Mouse (Mus musculus): ENCODE results near the gene H2al1i. TPM values are rescaled to one million over a fixed set of nuclear protein-coding genes. Genes with fewer than 3 reads are reported as not detected.
"Not testable (repeated sequence)": the region's sequence is repeated elsewhere in the genome, so short reads cannot be mapped to it uniquely, and the experiment has no call there.

The H2al1i gene
- total RNA-seq, 1 experiment: not detected

GRCm38 (mm10) chrX:11305355-11305754 is 19.1 kb upstream of the H2al1i start, which contains the start of gene H2al1c:
Gene H2al1c, plus strand, starts transcription at chrX:11305655.
- H3K4me3 ChIP-seq (ENCODE audit: insufficient read depth in 1 of 2, low read depth in 1 of 2, low read length in 2 of 2, poor library complexity in 1 of 2, severe bottlenecking in 1 of 2); DNase-seq (ENCODE audit: low read depth, low spot score); in situ Hi-C loops (cut with MboI; ENCODE audit: low sequenced_read_pairs in 2 of 2, unreplicated experiment in 2 of 2): not testable (repeated sequence)

GRCm38 (mm10) chrX:11308524-11308923 is 15.9 kb upstream of the H2al1i start, which contains the start of gene H2al1d:
Gene H2al1d, plus strand, starts transcription at chrX:11308824.
- H3K27ac ChIP-seq (ENCODE audit: insufficient read depth, low read depth, low read length, poor library complexity, severe bottlenecking); H3K36me3 ChIP-seq (ENCODE audit: control insufficient read depth, insufficient read depth, low read length, poor library complexity, severe bottlenecking); DNase-seq (ENCODE audit: low read depth, low spot score); H3K9me3 ChIP-seq (ENCODE audit: control insufficient read depth, insufficient read depth, low read depth, low read length); H3K4me3 ChIP-seq (ENCODE audit: insufficient read depth in 1 of 2, low read depth in 1 of 2, low read length in 2 of 2, poor library complexity in 1 of 2, severe bottlenecking in 1 of 2); H3K4me1 ChIP-seq (ENCODE audit: control insufficient read depth in 2 of 2, insufficient read depth in 2 of 2, low read length in 2 of 2, poor library complexity in 1 of 2); H3K9ac ChIP-seq (ENCODE audit: insufficient read depth, low read depth, low read length, poor library complexity, severe bottlenecking); in situ Hi-C loops (cut with MboI; ENCODE audit: low sequenced_read_pairs in 2 of 2, unreplicated experiment in 2 of 2): not testable (repeated sequence)

More at GRCm38 (mm10) chrX:11305355-11305754, 19.1 kb upstream of the H2al1i start, which contains the start of gene H2al1c:
- H3K36me3 ChIP-seq (ENCODE audit: control insufficient read depth, insufficient read depth, low read length, poor library complexity, severe bottlenecking); H3K4me1 ChIP-seq (ENCODE audit: control insufficient read depth in 2 of 2, insufficient read depth in 2 of 2, low read length in 2 of 2, poor library complexity in 1 of 2); H3K9ac ChIP-seq (ENCODE audit: insufficient read depth, low read depth, low read length, poor library complexity, severe bottlenecking); H3K9me3 ChIP-seq (ENCODE audit: control insufficient read depth, insufficient read depth, low read depth, low read length); H3K27ac ChIP-seq (ENCODE audit: insufficient read depth, low read depth, low read length, poor library complexity, severe bottlenecking): not testable (repeated sequence)

- H3K4me1 ChIP-seq (ENCODE audit: control insufficient read depth in 2 of 2, insufficient read depth in 2 of 2, low read length in 2 of 2, poor library complexity in 1 of 2); H3K36me3 ChIP-seq (ENCODE audit: control insufficient read depth, insufficient read depth, low read length, poor library complexity, severe bottlenecking); DNase-seq (ENCODE audit: low read depth, low spot score); H3K9me3 ChIP-seq (ENCODE audit: control insufficient read depth, insufficient read depth, low read depth, low read length); H3K4me3 ChIP-seq (ENCODE audit: insufficient read depth in 1 of 2, low read depth in 1 of 2, low read length in 2 of 2, poor library complexity in 1 of 2, severe bottlenecking in 1 of 2); H3K27ac ChIP-seq (ENCODE audit: insufficient read depth, low read depth, low read length, poor library complexity, severe bottlenecking); H3K9ac ChIP-seq (ENCODE audit: insufficient read depth, low read depth, low read length, poor library complexity, severe bottlenecking); in situ Hi-C loops (cut with MboI; ENCODE audit: low sequenced_read_pairs in 2 of 2, unreplicated experiment in 2 of 2): not testable (repeated sequence)
These were observed 12.8 kb upstream of the H2al1i start, which contains the start of gene H2al1e for GRCm38 (mm10) chrX:11311634-11312033. Gene H2al1e, plus strand, starts transcription at chrX:11311934.

- H3K27ac ChIP-seq (ENCODE audit: insufficient read depth, low read depth, low read length, poor library complexity, severe bottlenecking); H3K4me3 ChIP-seq (ENCODE audit: insufficient read depth in 1 of 2, low read depth in 1 of 2, low read length in 2 of 2, poor library complexity in 1 of 2, severe bottlenecking in 1 of 2); DNase-seq (ENCODE audit: low read depth, low spot score); H3K36me3 ChIP-seq (ENCODE audit: control insufficient read depth, insufficient read depth, low read length, poor library complexity, severe bottlenecking); H3K4me1 ChIP-seq (ENCODE audit: control insufficient read depth in 2 of 2, insufficient read depth in 2 of 2, low read length in 2 of 2, poor library complexity in 1 of 2); H3K9me3 ChIP-seq (ENCODE audit: control insufficient read depth, insufficient read depth, low read depth, low read length); in situ Hi-C loops (cut with MboI; ENCODE audit: low sequenced_read_pairs in 2 of 2, unreplicated experiment in 2 of 2); H3K9ac ChIP-seq (ENCODE audit: insufficient read depth, low read depth, low read length, poor library complexity, severe bottlenecking): not testable (repeated sequence)
These were observed 9.6 kb upstream of the H2al1i start, which contains the start of gene H2al1f for GRCm38 (mm10) chrX:11314858-11315257. Gene H2al1f, plus strand, starts transcription at chrX:11315158.

- DNase-seq (ENCODE audit: low read depth, low spot score); H3K9ac ChIP-seq (ENCODE audit: insufficient read depth, low read depth, low read length, poor library complexity, severe bottlenecking); H3K27ac ChIP-seq (ENCODE audit: insufficient read depth, low read depth, low read length, poor library complexity, severe bottlenecking); in situ Hi-C loops (cut with MboI; ENCODE audit: low sequenced_read_pairs in 2 of 2, unreplicated experiment in 2 of 2); H3K4me1 ChIP-seq (ENCODE audit: control insufficient read depth in 2 of 2, insufficient read depth in 2 of 2, low read length in 2 of 2, poor library complexity in 1 of 2); H3K4me3 ChIP-seq (ENCODE audit: insufficient read depth in 1 of 2, low read depth in 1 of 2, low read length in 2 of 2, poor library complexity in 1 of 2, severe bottlenecking in 1 of 2); H3K36me3 ChIP-seq (ENCODE audit: control insufficient read depth, insufficient read depth, low read length, poor library complexity, severe bottlenecking); H3K9me3 ChIP-seq (ENCODE audit: control insufficient read depth, insufficient read depth, low read depth, low read length): not testable (repeated sequence)
These were observed 6.5 kb upstream of the H2al1i start, which contains the start of gene H2al1g for GRCm38 (mm10) chrX:11317956-11318355. Gene H2al1g, plus strand, starts transcription at chrX:11318256.

- H3K9ac ChIP-seq (ENCODE audit: insufficient read depth, low read depth, low read length, poor library complexity, severe bottlenecking); H3K9me3 ChIP-seq (ENCODE audit: control insufficient read depth, insufficient read depth, low read depth, low read length); H3K36me3 ChIP-seq (ENCODE audit: control insufficient read depth, insufficient read depth, low read length, poor library complexity, severe bottlenecking); H3K4me3 ChIP-seq (ENCODE audit: insufficient read depth in 1 of 2, low read depth in 1 of 2, low read length in 2 of 2, poor library complexity in 1 of 2, severe bottlenecking in 1 of 2); H3K4me1 ChIP-seq (ENCODE audit: control insufficient read depth in 2 of 2, insufficient read depth in 2 of 2, low read length in 2 of 2, poor library complexity in 1 of 2); DNase-seq (ENCODE audit: low read depth, low spot score); H3K27ac ChIP-seq (ENCODE audit: insufficient read depth, low read depth, low read length, poor library complexity, severe bottlenecking); in situ Hi-C loops (cut with MboI; ENCODE audit: low sequenced_read_pairs in 2 of 2, unreplicated experiment in 2 of 2): not testable (repeated sequence)
These were observed 3.3 kb upstream of the H2al1i start, which contains the start of gene H2al1h for GRCm38 (mm10) chrX:11321192-11321591. Gene H2al1h, plus strand, starts transcription at chrX:11321492.

GRCm38 (mm10) chrX:11327522-11327921 is 3.1 kb downstream of the H2al1i start, which contains the start of gene H2al1j:
Gene H2al1j, plus strand, starts transcription at chrX:11327822.
- in situ Hi-C loops (cut with MboI; ENCODE audit: low sequenced_read_pairs in 2 of 2, unreplicated experiment in 2 of 2); H3K9ac ChIP-seq (ENCODE audit: insufficient read depth, low read depth, low read length, poor library complexity, severe bottlenecking); H3K27ac ChIP-seq (ENCODE audit: insufficient read depth, low read depth, low read length, poor library complexity, severe bottlenecking); H3K4me1 ChIP-seq (ENCODE audit: control insufficient read depth in 2 of 2, insufficient read depth in 2 of 2, low read length in 2 of 2, poor library complexity in 1 of 2); H3K36me3 ChIP-seq (ENCODE audit: control insufficient read depth, insufficient read depth, low read length, poor library complexity, severe bottlenecking); H3K9me3 ChIP-seq (ENCODE audit: control insufficient read depth, insufficient read depth, low read depth, low read length); H3K4me3 ChIP-seq (ENCODE audit: insufficient read depth in 1 of 2, low read depth in 1 of 2, low read length in 2 of 2, poor library complexity in 1 of 2, severe bottlenecking in 1 of 2); DNase-seq (ENCODE audit: low read depth, low spot score): not testable (repeated sequence)

Data from ES-E14 (cell line).